Mouse (Mus musculus) left cerebral cortex, postnatal 25 days (tissue): Measurements from ENCODE around the gene Trio. TPM values are rescaled to one million over a fixed set of nuclear protein-coding genes. Genes with fewer than 3 reads are reported as not detected.
A peak's percentile ranks its signal among the peaks of the same experiment; 100 is the strongest.

Experiments
- DNase-seq, 2 experiments: peaks; one replicate each; pipeline ENCODE4 v3.0.0; 2022; ENCODE audit warnings: low spot score in 2 of 2, mixed read lengths in 1 of 2
- intact Hi-C: fragments of 180-260 bp; cut with DNase I; formaldehyde crosslinking; loops from one replicate; pipeline ENCODE4 v1.15.1; 2025
- total RNA-seq, 2 experiments: library from RNA; stranded (reverse); gene quantifications; 2 replicates each; pipeline ENCODE4 v1.2.3; 2021

The Trio gene
- total RNA-seq, 2 experiments from 2014 or later = 219 to 226 TPM

DNA sequence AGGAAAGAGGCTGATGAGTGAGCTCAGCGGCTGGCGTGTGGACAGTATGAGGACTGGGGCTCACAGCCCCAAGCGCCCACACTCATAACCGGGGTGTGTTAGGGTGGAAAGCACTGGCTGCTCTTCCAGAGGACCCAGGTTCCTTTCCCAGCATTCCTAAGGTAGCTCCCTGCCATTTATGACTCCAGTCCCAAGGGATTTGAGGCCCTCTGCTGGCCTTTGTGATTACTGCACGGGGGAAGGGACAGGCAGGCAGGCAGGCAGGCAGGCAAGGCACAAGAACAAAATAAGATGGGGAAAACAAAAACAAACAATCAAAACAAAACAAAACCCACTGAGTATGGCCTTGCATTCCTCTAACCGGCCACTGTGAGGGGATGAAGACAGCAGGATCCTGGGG is 120.3 kb downstream of the Trio start:
- peak in 1 of 2 experiments; percentile 62 for DNase-seq
- intact Hi-C loops = no loop called here

DNA sequence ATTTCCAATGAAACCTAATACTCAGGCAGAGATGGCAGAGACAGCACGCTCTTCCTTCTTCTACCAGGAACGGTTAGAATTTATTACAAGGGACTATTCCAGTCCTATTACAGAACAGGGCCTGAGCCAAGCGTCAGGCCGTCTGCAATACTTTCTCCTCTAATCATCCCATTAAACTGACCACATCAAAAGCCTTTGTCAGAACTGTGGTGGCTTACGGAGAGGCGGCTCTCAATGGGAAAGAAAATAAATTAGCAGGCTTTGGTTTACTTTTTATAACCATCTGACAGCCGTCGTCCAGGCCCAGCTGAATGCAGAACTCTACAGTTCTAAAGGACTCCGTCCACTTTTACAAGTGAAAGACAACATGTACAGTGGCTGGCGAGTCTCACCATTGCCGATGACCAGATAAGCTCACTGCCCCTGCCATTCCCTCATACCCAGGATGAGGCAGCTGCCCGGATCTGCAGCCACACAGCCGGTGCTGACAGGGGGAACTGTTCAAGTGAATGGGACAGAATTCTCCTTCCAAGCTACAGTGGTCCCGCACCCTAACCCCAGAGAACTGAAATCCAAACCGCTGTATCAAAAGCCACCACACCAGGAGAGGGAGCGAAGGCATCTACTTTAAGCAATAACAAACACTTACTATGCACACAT is 121.2 kb downstream of the Trio start:
- no peak for DNase-seq
- intact Hi-C loops = no loop called here

DNA sequence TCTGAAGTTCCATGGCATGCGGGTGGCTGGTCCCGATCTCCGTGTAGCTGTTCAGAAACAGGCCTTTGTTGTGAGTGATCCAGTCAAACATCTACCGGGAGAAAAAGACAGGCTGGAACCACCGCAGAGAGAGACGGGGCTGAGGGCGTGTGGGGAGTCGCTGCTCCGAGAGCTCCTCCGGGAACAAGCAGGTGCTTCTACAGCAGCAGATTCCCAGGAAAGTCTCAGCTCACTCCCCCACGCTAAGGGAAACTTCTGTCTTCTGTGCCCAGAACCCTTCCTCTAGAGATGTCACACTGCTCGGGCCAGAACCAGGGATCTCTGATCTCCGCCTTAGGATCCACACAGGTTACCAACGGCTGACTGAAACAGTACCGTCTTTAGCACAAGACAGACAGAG is 124.4 kb downstream of the Trio start:
- peak in 1 of 2 experiments; percentile 33 for DNase-seq
- intact Hi-C loops = no loop called here

DNA sequence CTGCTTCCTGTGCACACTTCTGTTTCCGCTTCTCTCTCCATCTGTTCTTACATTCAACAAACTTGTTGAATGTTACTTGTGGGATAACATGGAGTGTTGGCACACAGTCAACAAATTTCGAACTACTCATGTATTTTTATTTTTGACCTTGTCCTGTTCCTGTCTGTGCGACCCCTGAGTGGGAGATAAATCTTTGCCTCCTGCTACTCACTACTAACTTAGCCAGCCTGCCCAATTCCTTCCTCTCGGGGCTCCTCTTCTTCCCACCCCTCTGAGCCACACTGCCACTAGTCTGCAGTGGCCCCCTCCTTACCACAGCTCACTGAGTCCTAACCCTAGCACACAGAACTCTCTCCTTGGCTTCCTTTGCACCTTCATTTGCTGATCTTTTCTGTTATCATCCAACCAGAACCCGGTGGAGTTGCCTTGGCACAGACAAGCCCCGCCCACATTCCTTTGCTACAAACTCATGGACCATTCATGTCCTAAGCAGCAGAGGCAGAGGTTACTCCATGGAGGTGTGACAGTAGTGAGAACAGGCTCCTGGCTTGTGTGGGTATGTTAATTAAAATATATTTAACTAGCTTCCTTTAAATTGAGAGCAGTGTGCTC is 126.7 kb downstream of the Trio start:
- no peak for DNase-seq
- intact Hi-C loops = no loop called here

DNA sequence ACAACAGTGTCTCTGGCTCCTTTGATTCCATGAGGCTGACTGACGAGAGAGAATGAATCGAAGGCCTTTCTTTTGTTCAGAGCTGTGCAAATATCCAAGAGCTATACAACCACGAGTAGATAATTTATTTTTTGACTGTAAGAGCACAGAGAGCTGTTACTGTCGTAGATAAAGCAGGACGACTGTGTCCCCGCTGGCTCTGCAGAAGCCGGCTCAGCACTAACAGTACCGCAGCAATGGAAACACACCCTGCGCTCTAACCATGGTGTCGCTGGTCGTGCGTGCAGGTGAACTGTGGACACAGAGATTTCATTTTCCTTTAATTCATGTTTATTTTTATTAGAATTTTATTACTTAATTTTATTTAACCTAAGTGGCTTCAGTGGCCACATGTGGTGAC is 131.5 kb downstream of the Trio start:
- DNase-seq = no peak
- intact Hi-C loops = no loop called here

DNA sequence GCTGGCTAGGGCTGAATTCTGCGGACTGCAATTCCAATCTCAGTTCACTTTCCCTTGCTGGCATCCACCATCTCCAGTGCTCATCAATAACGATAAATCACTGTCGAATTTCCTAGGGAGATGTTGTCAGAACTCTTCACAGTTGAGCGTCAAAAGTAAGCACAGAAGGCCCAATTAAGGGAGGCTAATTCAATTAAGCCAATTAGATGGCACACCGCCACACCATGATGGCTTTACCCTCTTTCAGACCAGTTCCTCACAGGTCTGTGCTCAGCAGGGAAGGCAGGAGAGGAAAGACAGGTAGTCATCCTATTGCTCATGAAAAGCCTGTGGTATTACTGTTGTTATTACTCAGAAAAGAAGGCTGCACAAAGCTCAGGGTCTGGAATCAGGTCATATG is 133.6 kb downstream of the Trio start:
- no peak for DNase-seq
- intact Hi-C loops = no loop called here

DNA sequence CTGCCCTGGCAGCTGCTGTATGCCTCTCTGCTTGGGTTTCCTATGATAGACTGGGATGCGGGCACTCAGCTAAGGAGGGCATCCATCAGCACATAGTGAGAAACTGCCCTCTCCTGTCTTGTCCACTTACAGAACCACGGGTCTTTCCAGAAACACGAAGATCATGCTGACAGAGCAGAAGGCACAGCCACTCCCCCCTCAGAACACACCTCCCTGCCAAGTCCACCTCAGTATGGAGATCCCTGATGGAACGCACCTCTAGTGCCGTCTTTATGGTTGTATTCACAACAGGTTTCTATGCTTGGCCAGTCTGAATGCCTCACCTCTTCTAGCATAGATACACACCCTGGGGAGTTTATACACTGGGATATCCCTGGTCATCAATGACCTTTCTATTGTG is 135.0 kb downstream of the Trio start:
- no peak for DNase-seq
- intact Hi-C loops = no loop called here

DNA sequence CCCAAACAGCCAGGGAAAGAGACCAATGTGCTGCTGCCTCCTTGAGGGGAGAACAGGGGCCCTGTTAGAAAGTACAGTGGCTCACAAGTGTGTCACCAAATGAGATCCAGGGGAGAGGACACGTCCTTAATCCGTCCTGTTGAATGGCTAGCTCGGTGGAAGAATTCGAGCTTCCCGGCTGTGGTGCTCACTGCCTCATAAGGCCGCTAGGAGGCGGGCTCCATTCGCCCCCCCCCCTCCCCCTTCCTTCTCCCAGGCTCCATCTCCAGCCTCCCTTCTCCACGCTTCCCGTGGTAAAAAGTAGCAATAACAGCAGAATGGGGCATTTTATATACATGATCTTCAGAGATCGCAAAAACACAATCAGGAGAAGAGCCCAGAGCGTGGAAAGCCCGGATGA is 137.5 kb downstream of the Trio start:
- intact Hi-C loops = no loop called here
- DNase-seq = no peak

DNA sequence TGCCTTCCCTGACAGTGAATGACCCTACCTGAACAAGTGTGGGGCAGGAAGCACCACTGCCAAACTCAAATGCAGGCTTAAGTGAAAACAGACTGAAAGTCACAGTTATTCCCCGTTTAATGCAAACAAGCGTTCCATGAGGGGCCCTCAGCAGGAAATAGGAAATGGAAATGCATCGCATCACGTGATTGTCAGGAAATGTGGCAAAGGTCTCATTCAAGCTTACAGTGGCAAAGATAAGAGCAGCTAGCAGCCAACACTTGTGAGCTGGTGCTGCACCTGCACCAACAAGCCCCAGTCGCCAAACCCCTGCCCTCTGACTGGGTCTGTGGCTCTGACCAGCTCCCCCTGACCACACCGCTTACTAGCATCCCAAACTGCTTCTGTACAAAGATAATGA is 138.7 kb downstream of the Trio start:
- no peak for DNase-seq
- intact Hi-C loops = no loop called here

DNA sequence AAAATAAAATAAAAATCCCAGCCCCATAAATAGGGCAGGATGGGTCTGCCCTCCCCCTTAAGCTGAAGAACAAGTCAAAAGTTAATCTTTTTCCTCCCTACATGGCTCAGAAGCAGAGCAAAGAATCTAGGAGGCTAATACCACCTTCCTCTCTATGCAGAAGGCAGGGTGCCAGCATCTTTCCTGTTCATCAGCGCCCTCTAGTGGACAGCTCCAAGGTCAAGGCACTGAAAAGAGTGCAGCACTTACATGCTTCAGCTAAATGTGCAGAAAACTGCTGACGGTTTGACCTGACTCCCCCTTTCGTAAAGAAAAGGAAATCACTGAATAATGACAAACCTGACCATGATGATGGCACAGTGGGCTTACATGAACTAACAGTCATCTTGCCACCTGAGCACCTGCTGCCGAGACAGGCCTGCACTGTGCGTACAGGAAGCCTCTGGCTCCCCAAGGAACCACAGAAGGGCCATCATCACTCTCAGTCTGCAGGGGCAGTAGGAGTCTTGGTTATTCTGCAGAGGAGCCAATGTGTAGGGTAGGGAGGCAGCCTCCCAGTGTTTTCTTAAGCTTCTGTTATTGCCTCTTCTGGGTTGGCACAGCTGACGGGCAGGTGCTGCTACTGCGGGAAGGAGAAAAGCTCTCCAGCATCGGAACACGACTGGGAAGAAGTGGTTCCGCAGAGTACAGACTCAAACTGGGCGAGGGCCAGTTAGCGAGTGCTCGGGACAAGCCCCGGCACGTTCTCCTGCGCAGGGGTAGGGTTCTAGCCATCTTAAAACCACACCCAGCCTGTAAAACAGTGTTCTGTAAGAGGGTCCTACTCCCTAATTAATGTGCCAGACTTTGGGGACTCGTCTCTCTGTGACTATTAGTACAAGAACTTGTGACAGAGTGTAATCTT is 141.0 kb downstream of the Trio start:
- DNase-seq = peak; percentile 85 to 87
- intact Hi-C loops = no loop called here

DNA sequence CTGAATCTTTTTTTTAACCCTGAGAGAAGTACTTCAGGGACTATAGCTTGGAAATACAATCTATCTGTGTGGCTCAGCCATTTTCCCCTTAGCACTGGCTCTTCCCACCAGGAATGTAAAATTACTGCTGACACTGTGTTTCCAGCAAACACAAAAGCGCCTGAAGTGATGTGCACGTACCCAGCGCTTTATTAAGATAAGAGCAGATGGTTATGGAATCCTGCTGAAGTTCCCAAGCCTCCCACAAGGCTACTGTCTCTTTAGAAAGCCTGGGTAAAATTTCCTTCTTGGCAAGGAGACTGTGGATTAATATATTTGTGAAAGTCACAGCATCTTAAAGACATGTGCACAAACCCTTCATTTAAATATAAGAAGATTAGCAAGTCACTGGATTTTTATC is 141.8 kb downstream of the Trio start:
- intact Hi-C loops = no loop called here
- DNase-seq = peak in 1 of 2 experiments; percentile 86

DNA sequence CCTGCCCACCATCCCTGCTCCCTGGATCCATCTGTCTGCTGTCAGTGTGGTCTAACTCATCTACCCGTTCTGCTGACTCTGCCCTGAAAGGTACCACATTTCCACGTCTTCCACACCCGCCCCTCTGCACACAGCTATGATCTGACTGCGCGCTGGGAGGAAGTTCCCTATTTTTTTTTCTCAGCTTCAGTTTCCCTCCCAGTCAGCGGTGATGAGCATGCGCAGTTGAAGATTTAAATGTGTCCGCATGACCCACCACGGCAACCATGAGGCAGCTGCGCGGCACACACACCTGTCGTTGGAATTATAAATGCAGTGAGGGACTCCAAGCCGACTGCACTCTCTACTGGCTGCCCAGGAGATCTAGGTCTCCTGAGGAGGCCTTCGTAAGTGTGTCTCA is 142.8 kb downstream of the Trio start:
- intact Hi-C loops = no loop called here
- DNase-seq = no peak

DNA sequence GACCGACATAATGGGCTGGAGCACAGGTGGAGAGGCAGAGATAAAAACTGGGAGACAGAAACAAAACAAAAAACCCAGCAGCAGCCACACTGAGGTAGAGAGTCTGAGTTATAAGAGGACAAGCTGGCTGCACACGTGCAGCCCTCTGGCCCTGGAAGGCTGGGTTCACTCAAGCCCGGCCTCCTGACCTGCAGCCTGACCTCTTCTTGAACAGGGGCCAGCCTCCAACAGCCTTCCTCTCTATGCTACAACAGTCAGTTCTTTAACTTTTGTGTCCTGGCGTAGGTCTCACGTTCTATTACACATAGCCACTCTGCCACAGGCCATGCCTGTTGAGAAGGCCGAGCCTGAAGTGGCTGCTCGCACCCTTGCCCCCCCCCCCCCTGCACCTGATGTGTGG is 147.8 kb downstream of the Trio start:
- DNase-seq = no peak

DNA sequence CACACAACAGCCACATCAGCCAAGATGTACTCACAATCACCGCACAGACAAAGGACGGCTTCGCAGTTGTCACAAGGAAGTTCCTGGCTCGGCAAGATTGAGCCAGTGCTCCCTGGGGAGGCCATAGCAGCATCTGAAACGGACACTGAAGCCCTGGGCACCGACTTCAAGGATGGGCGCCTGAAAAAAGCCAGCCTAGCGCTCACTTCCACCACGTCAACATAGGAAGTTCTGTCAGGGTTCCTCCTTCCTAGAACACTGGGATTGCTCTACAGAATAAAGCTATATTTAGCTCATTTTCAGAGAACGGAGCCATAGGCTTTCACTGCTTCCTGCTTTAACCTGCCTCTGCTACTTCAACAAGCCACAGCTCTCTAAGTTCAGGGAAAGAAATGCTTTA is 149.3 kb downstream of the Trio start:
- intact Hi-C loops = no loop called here
- DNase-seq = no peak

More for the DNA sequence above, 147.8 kb downstream of the Trio start:
- intact Hi-C loops = no loop called here

DNA sequence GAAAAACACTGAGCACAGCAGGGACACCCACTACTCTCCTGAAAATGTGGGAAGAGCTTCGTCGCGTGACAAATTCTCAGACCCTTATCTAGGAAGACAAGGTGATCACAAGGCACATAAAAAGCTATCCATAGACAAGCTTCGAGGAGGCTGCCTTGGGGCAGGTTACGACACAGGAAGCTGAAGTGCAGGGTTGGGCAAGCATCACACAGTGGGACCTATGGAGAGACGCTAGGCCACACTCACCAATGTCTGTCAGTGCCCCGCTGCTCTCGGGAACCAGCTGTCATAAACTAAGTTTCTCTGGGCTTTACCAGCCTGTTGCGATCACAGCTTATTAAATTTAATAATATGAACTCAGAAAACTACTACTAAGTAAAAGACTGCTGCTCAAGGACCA is 149.9 kb downstream of the Trio start:
- intact Hi-C loops = no loop called here
- DNase-seq = no peak

DNA sequence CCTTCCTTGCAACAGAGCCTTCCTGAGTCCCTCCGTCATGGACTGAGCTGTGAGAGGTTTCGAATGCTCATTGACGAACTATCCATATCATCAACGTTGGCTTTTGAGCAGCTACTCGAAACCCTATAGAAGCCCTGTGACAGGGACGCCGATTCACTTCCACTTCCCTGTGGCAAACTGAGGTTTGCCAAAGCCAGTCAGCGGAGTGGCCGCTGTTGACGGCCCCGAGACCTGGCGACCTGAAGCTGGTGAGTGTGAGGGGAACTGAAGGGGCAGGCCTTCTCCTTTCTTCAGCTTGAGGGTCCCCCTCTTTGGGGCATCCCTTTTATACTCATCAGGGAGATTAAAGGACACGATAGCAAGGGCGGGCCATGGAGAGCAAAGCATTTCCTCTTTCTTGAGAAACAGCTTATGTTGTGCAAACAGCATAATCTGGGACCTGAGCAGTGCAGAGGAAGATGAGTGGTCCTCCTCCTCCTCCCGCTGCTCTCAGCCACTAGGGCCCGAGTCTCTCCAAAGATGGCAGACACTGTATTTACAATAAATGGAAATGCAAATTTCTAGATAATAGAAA is 151.8 kb downstream of the Trio start:
- intact Hi-C loops = no loop called here
- DNase-seq = no peak

DNA sequence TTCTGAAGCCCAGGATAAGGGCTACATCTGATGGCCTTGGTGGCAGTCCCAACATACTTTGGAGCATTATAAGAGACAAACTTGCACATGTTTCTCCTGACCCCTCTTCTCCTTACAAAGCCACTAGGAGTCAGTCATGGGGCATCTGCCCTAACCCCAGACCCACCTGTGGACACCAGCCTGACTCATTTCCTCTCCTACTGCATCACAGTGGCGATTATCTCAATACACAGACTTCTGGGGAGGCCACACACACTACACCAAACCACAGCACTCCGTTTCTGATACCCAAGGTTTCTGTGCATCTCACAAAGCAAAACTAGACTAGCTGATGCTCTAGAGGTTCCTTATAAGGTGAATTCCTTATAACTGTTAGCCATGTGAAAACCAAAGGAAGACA is 153.4 kb downstream of the Trio start:
- intact Hi-C loops = no loop called here
- no peak for DNase-seq

DNA sequence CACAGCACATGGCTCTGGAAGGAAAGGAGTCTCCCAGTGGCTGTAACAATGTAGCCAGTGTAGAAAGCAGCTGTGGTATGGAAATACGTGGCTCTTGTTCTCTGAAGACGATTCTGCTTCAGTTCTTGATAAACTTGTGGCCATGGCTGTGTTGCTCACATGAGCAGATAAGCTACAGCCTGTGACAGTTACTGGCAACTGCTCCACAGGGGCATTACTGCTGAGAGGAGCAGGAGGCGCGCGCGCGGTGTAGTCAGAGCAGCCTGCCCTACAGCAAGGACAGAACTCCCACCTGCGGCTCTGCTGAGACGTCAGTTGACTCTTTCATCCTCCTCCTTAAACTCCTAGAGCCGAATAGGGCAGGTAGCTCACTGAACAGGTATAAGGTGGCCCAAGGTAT is 153.9 kb downstream of the Trio start:
- no peak for DNase-seq
- intact Hi-C loops = no loop called here

DNA sequence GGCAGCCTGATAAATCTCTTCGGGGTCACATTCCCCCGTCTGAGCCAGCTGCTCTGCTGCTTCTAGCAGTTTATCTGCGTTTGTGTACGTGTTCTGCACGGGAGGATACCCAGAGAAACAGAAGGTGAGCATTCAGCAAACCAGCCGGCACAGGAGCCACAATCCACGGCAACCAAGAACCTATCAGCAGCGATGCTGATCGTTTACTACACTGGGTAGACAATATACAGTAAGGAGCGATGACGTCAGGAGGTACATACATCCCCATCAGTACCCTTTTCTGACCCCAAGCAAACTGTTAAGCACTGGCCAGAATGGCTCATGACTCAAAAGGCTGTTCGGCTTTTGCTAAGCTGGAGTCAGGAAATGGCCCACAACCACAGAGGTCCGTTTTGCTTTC is 154.4 kb downstream of the Trio start:
- no peak for DNase-seq
- intact Hi-C loops = no loop called here

DNA sequence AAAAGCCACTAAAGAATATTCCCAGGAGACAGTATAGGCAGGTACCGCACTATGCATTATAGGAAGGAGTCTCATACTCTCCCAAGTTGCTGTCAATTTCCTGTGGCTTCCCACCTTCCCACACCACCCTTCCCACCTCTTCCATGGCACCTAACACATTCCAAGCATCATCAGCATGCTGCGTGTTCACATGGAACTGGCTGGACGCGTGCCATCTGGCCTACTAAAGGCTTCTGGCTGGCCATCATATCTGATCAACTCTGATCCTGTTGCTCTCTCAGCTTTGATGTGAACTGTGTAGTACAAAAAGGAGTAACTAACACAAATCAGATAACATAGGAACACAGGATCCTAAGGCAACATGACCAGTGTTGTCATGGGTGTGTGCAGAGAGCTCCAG is 156.6 kb downstream of the Trio start:
- peak in 1 of 2 experiments; percentile 45 for DNase-seq
- intact Hi-C loops = no loop called here

DNA sequence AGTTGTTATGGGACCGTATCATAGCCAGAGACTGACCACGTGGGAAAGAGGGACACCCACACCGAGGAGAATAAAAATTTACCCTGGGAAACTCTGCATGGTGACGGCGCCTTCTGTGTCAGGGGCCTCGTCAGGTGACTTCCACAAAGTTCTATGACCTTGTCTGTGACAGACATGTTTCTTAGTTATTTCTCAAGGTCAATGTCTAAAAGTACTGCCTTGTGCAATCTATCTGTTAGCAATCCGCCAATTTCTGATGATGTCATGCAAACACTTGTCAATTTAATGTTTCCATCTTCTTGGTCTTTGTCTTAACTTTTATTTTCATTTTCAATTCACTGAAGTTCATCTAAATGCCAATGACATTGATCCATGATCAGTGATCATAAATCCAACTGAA is 157.8 kb downstream of the Trio start:
- intact Hi-C loops = no loop called here
- no peak for DNase-seq
